Mouse (Mus musculus): ENCODE data around the gene Mapkapk2. TPM values are rescaled to one million over a fixed set of nuclear protein-coding genes. Genes with fewer than 3 reads are reported as not detected.
"Not testable (repeated sequence)": the region's sequence is repeated elsewhere in the genome, so short reads cannot be mapped to it uniquely, and the experiment has no call there.

Mapkapk2 gene
- 205 to 262 TPM (median 212 TPM) in 3 replicates for total RNA-seq (2017)

DNA sequence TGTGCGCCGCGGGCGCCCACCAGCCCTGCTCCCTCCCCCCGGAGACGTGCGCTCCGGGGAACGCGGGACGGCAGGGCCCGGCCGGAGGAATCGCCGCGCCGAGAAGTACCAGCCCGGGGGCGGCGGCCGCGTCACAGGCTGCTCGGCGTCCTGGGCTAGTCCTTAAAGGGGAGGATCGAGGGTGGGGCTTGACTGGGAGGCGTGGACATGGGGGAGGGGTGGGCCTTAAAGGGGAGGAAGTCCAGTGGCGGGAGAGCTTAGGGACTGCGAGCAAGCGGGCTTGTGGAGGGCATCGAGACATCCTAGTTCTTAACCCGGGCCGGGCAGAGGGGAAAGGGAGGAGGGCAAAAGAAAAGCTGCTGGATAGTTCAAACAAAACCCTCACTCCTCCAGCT, at the start of gene Mapkapk2:
TSS of gene Mapkapk2 (minus strand) at position 127 of the 395 bp plus-strand sequence.
- peak; percentile 89 for ATAC-seq (replicated peaks; ENCODE audit: insufficient number of reproducible peaks, low FRiP score, low TSS enrichment, poor library complexity, severe bottlenecking)

DNA sequence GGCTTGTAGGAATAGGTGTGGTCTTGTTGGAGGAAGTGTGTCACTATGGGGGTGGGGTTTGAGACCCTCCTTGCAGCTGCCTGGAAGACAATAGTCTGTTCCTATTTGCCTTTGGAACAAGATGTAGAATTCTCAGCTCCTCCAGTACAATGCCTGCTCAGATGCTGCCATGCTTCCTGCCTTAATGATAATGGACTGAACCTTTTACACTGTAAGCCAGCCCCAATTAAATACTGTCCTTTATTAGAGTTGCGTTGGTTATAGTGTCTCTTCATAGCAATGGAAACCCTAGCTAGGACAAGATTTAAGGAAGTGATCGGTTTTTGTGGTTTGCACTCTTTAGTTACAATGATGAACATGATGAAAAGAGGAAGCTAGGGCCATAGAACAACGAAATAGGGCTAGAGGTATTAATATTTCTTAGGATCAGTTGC, 48.6 kb upstream of the Mapkapk2 start:
- peak; percentile 89 for ATAC-seq (replicated peaks; ENCODE audit: insufficient number of reproducible peaks, low FRiP score, low TSS enrichment, poor library complexity, severe bottlenecking)

- ATAC-seq (replicated peaks; ENCODE audit: insufficient number of reproducible peaks, low FRiP score, low TSS enrichment, poor library complexity, severe bottlenecking) = not testable (repeated sequence)
Observed at GRCm38 (mm10) chr1:131145222-131145621, 47.6 kb upstream of the Mapkapk2 start.

GRCm38 (mm10) chr1:131142472-131142871, 44.8 kb upstream of the Mapkapk2 start:
- ATAC-seq (replicated peaks; ENCODE audit: insufficient number of reproducible peaks, low FRiP score, low TSS enrichment, poor library complexity, severe bottlenecking) = no peak

- ATAC-seq (replicated peaks; ENCODE audit: insufficient number of reproducible peaks, low FRiP score, low TSS enrichment, poor library complexity, severe bottlenecking) = no peak
Observed at GRCm38 (mm10) chr1:131141449-131141848, 43.8 kb upstream of the Mapkapk2 start.

- ATAC-seq (replicated peaks; ENCODE audit: insufficient number of reproducible peaks, low FRiP score, low TSS enrichment, poor library complexity, severe bottlenecking) = peak; percentile 41; the same call in 1 of the 2 replicates
Observed at GRCm38 (mm10) chr1:131139102-131140095, 41.8 kb upstream of the Mapkapk2 start.

DNA sequence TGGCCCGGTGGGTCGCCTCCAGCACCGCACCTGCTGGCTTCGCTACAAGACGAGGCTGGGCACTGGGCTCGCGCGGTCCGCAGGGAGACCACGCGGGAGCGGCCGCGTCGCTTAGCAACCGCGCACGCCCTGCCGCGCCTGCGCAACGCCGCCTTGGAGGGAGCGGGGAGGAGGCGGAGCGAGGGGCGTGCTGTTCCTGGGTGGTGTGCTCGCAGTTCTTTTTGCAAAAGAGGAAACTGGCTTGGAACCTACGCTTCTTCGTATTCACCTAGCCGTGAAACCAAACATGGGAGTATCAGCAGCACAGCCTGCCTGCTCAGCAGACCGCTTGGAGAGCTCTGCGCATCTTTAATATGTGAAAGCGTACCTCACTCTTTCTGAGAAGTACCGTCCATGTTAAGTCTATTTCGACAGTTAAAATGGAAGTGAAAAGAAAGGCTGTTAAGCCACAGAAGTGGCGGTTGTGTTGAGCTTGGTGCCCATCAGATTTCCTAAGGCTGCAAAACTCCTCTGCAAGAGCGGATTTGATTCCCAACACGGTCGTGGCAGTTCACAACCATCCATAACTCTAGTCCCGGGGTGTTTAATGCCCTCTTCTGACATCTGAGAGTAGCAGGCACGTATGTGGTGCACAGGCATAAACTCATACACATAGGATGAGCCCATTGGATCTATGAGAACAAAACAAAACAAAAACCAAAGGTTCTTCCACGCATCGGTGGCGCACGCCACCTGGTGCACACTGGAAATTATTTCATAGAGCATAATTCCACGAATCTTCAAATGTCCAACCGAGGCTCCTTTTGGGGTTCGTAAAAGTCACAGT, 40.8 kb upstream of the Mapkapk2 start, which contains the start of gene Dyrk3:
TSS of gene Dyrk3 (minus strand) at position 150 of the 826 bp plus-strand sequence.
- peak; percentile 91 for ATAC-seq (replicated peaks; ENCODE audit: insufficient number of reproducible peaks, low FRiP score, low TSS enrichment, poor library complexity, severe bottlenecking)

GRCm38 (mm10) chr1:131137717-131138118, 40.1 kb upstream of the Mapkapk2 start:
- ATAC-seq (replicated peaks; ENCODE audit: insufficient number of reproducible peaks, low FRiP score, low TSS enrichment, poor library complexity, severe bottlenecking) = no peak

GRCm38 (mm10) chr1:131137111-131137510, 39.5 kb upstream of the Mapkapk2 start:
- ATAC-seq (replicated peaks; ENCODE audit: insufficient number of reproducible peaks, low FRiP score, low TSS enrichment, poor library complexity, severe bottlenecking) = no peak

DNA sequence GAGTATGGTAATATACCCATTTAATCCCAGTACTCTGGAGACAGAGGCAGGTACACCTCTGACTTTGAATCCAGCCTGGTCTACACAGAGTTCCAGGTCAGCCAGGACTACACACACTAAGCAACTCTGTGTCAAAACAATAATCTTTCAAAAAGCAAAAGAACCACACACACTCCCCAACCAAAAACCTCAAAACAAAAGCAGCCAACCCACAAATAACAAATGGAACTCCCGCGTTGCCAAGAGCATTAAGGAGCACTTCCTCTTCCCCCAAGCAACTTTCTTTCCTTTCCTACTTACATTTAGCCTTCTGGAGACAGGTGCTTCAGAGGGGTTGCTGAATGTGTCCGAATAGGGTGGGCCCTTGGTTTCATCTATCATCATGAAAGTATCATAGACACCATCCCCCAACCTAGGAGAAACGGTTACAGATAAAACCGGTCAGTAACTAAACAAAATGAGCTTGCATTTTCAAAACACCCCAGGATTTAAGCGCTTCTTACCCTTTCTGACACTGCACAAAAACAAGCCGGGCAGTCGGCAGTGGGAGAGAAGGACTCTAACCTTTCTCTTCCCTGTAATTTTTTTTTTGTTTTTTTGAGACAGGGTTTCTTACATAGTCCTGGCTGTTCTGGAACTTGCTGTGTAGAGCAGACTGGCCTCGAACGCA, 38.5 kb upstream of the Mapkapk2 start:
- ATAC-seq (replicated peaks; ENCODE audit: insufficient number of reproducible peaks, low FRiP score, low TSS enrichment, poor library complexity, severe bottlenecking) = no peak

DNA sequence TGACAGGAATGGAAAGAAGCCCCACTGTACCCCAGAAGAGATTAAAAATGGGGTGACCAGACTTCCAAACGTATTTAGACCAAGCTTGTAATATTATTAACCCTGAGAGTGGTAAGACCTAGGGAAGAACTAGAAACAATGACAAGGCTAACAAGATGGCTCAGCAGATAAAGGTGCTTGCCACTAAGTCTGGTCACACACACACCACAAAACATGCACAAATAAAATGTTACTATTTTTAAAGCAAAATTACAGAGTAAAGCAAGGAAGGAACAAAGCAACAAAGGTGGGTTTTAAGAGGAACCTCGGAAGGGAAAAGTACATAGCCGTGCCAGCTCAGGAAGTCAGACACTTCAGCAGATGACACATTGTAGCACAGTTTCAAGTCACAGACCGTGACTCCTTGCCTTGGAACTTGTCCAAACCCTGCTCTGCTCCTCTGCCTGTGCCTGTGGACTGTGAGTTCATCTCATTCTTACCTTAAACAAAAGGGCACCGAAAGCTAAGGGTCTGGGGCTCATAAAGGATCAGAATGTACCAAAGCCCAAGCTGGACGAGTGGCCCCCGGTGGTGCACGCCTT, 37.4 kb upstream of the Mapkapk2 start:
- no peak for ATAC-seq (replicated peaks; ENCODE audit: insufficient number of reproducible peaks, low FRiP score, low TSS enrichment, poor library complexity, severe bottlenecking)

- ATAC-seq (replicated peaks; ENCODE audit: insufficient number of reproducible peaks, low FRiP score, low TSS enrichment, poor library complexity, severe bottlenecking) = no peak
Observed at GRCm38 (mm10) chr1:131134231-131134630, 36.6 kb upstream of the Mapkapk2 start.

- ATAC-seq (replicated peaks; ENCODE audit: insufficient number of reproducible peaks, low FRiP score, low TSS enrichment, poor library complexity, severe bottlenecking) = no peak
Observed at GRCm38 (mm10) chr1:131125987-131126744, 28.5 kb upstream of the Mapkapk2 start.

GRCm38 (mm10) chr1:131123522-131124265, 26.1 kb upstream of the Mapkapk2 start:
- ATAC-seq (replicated peaks; ENCODE audit: insufficient number of reproducible peaks, low FRiP score, low TSS enrichment, poor library complexity, severe bottlenecking) = no peak

- no peak for ATAC-seq (replicated peaks; ENCODE audit: insufficient number of reproducible peaks, low FRiP score, low TSS enrichment, poor library complexity, severe bottlenecking)
Observed at GRCm38 (mm10) chr1:131121987-131122386, 24.4 kb upstream of the Mapkapk2 start.

DNA sequence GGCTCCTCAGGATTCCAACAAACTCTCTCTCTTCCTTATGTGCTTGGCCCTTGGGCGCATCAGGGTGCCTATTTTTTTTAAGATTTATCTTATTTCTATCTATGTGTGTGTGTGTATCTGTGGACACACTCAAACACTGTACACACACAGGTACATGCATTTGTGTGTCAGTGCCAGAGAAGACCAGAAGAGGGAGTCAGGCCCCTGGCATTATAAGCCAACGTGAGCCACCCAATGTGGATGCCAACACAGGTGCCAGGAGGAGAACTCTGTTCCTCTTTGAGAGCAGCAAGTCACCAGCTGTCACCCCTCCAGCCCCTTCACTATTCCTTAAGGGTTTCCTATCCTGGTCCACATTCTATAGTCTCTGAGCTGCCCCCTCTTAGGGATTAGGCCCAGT, 21.4 kb upstream of the Mapkapk2 start:
- ATAC-seq (replicated peaks; ENCODE audit: insufficient number of reproducible peaks, low FRiP score, low TSS enrichment, poor library complexity, severe bottlenecking) = peak; percentile 60

- ATAC-seq (replicated peaks; ENCODE audit: insufficient number of reproducible peaks, low FRiP score, low TSS enrichment, poor library complexity, severe bottlenecking) = no peak
Observed at GRCm38 (mm10) chr1:131118530-131118929, 20.9 kb upstream of the Mapkapk2 start.

Measured in monocyte, adult 5-6 weeks (primary cell).